Mouse (Mus musculus): ENCODE results near the gene Pet100.

GRCm38 (mm10) chr8:3609816-3610150, 11.6 kb upstream of the Pet100 start:
- TF ChIP-seq CTCF (IDR thresholded peaks at IDR 0.05) (no peak), EP300 (IDR thresholded peaks at IDR 0.05) (no peak)

Data from lung, postnatal 0 days (tissue).